Mouse (Mus musculus) layer of hippocampus, adult 11-12 months (tissue): ENCODE results near the gene Aff3.

Source experiments
- DNase-seq: peaks from one replicate; pipeline ENCODE4 v3.0.0; 2022; ENCODE audit warnings: low spot score

The Aff3 gene

GRCm38 (mm10) chr1:38230041-38230440 lies 434.7 kb downstream of the Aff3 start:
- DNase-seq, result no peak

- DNase-seq, result no peak
Measured at GRCm38 (mm10) chr1:38228806-38229205, 435.9 kb downstream of the Aff3 start.

- no peak for DNase-seq
Measured at GRCm38 (mm10) chr1:38225166-38225565, 439.6 kb downstream of the Aff3 start.

GRCm38 (mm10) chr1:38222160-38222559 lies 442.6 kb downstream of the Aff3 start:
- no peak for DNase-seq

GRCm38 (mm10) chr1:38221431-38221830 lies 443.3 kb downstream of the Aff3 start:
- no peak for DNase-seq

- no peak for DNase-seq
Measured at GRCm38 (mm10) chr1:38217912-38218795, 446.6 kb downstream of the Aff3 start.

- no peak for DNase-seq
Measured at GRCm38 (mm10) chr1:38217098-38217497, 447.7 kb downstream of the Aff3 start.

- no peak for DNase-seq
Measured at GRCm38 (mm10) chr1:38213377-38213776, 451.4 kb downstream of the Aff3 start.

- no peak for DNase-seq
Measured at GRCm38 (mm10) chr1:38212386-38212785, 452.4 kb downstream of the Aff3 start.

- DNase-seq, result no peak
Measured at GRCm38 (mm10) chr1:38202475-38203183, 462.1 kb downstream of the Aff3 start.

GRCm38 (mm10) chr1:38201796-38202195 lies 463.0 kb downstream of the Aff3 start:
- no peak for DNase-seq

- peak; percentile 49 for DNase-seq
Measured at GRCm38 (mm10) chr1:38199669-38200635, 464.8 kb downstream of the Aff3 start.

GRCm38 (mm10) chr1:38198393-38199029 lies 466.2 kb downstream of the Aff3 start:
- DNase-seq, result no peak

GRCm38 (mm10) chr1:38197145-38197682 lies 467.5 kb downstream of the Aff3 start:
- DNase-seq, result no peak

- DNase-seq, result no peak
Measured at GRCm38 (mm10) chr1:38195721-38196120, 469.0 kb downstream of the Aff3 start.

GRCm38 (mm10) chr1:38186227-38186545 lies 478.6 kb downstream of the Aff3 start:
- no peak for DNase-seq

GRCm38 (mm10) chr1:38185517-38186226 lies 479.1 kb downstream of the Aff3 start:
- peak; percentile 75 for DNase-seq

- no peak for DNase-seq
Measured at GRCm38 (mm10) chr1:38181020-38181550, 483.7 kb downstream of the Aff3 start.

GRCm38 (mm10) chr1:38178929-38179328 lies 485.8 kb downstream of the Aff3 start:
- DNase-seq, result no peak

- no peak for DNase-seq
Measured at GRCm38 (mm10) chr1:38176077-38176476, 488.7 kb downstream of the Aff3 start.
